Mouse (Mus musculus): ENCODE measurements around the gene Olfr961. TPM values are rescaled to one million over a fixed set of nuclear protein-coding genes. Genes with fewer than 3 reads are reported as not detected.

Gene Olfr961
- total RNA-seq, 2 experiments from 2014 or later, result not detected

- intact Hi-C loops (cut with DNase I), result no loop called here
- TF ChIP-seq CTCF (IDR thresholded peaks at IDR 0.05), result no peak
- no peak for DNase-seq
- H3K4me3 ChIP-seq, result no peak overlapping the region
- H3K27ac ChIP-seq, result no peak overlapping the region
Observed at GRCm38 (mm10) chr9:39654756-39655396, 10.0 kb downstream of the Olfr961 start.

GRCm38 (mm10) chr9:39666905-39667304, 22.0 kb downstream of the Olfr961 start, which contains the start of gene Olfr963:
Olfr963 (plus strand) TSS chr9:39667205.
- no peak within 1 kb of the TSS for H3K4me3 ChIP-seq
- DNase-seq, result no peak
- no peak for TF ChIP-seq CTCF (IDR thresholded peaks at IDR 0.05)
- intact Hi-C loops (cut with DNase I), result no loop called here
- H3K27ac ChIP-seq, result no peak within 1 kb of the TSS

- no peak for TF ChIP-seq CTCF (IDR thresholded peaks at IDR 0.05)
- Histone ChIP-seq H3K4me3 (no peak overlapping the region), H3K27ac (no peak overlapping the region)
- DNase-seq, result no peak
- intact Hi-C loops (cut with DNase I), result no loop called here
Observed at GRCm38 (mm10) chr9:39669723-39670122, 24.8 kb downstream of the Olfr961 start.

- Histone ChIP-seq H3K4me3 (no peak overlapping the region), H3K27ac (no peak overlapping the region)
- intact Hi-C loops (cut with DNase I), result no loop called here
- no peak for TF ChIP-seq CTCF (IDR thresholded peaks at IDR 0.05)
- DNase-seq, result no peak
Observed at GRCm38 (mm10) chr9:39674820-39675219, 29.9 kb downstream of the Olfr961 start.

- intact Hi-C loops (cut with DNase I), result no loop called here
- no peak overlapping the region for H3K27ac ChIP-seq
- no peak for DNase-seq
Observed at GRCm38 (mm10) chr9:39678557-39678956, 33.7 kb downstream of the Olfr961 start.

GRCm38 (mm10) chr9:39679280-39679679, 34.4 kb downstream of the Olfr961 start:
- Histone ChIP-seq H3K27ac (no peak overlapping the region), H3K4me3 (no peak overlapping the region)
- intact Hi-C loops (cut with DNase I), result no loop called here
- no peak for DNase-seq
- TF ChIP-seq CTCF (IDR thresholded peaks at IDR 0.05), result no peak

More at GRCm38 (mm10) chr9:39678557-39678956, 33.7 kb downstream of the Olfr961 start:
- no peak for TF ChIP-seq CTCF (IDR thresholded peaks at IDR 0.05)
- H3K4me3 ChIP-seq, result no peak overlapping the region

Other genes with a start within 250 kb of the Olfr961 start
- gene Olfr952, start 217.9 kb upstream of the Olfr961 start, total RNA-seq (2021), result not detected
- not detected for gene Olfr954, start 188.4 kb upstream of the Olfr961 start, total RNA-seq (2021)
- gene Olfr955, start 173.1 kb upstream of the Olfr961 start, total RNA-seq (2021), result not detected
- not detected for gene Olfr44, start 151.1 kb upstream of the Olfr961 start, total RNA-seq (2021)
- not detected for gene Olfr957, start 129.3 kb upstream of the Olfr961 start, total RNA-seq (2021)
- not detected for gene Olfr958, start 91.0 kb upstream of the Olfr961 start, total RNA-seq (2021)
- not detected for gene Olfr959, start 69.5 kb upstream of the Olfr961 start, total RNA-seq (2021)
- gene AW551984, start 40.7 kb upstream of the Olfr961 start, total RNA-seq (2021), result under 1 TPM; 0.26 to 0.67 TPM
- gene Olfr148, start 34.4 kb upstream of the Olfr961 start, total RNA-seq (2021), result not detected
- gene Olfr960, start 23.7 kb upstream of the Olfr961 start, total RNA-seq (2021), result not detected
- gene Olfr963, start 22.1 kb downstream of the Olfr961 start, total RNA-seq (2021), result not detected
- gene Olfr149, start 62.0 kb downstream of the Olfr961 start, total RNA-seq (2021), result not detected
- not detected for gene Olfr965, start 66.3 kb downstream of the Olfr961 start, total RNA-seq (2021)
- gene Olfr150, start 85.9 kb downstream of the Olfr961 start, total RNA-seq (2021), result not detected
- not detected for gene Olfr967, start 101.2 kb downstream of the Olfr961 start, total RNA-seq (2021)
- not detected for gene Olfr968, start 138.2 kb downstream of the Olfr961 start, total RNA-seq (2021)
- gene Olfr969, start 145.9 kb downstream of the Olfr961 start, total RNA-seq (2021), result not detected
- not detected for gene Olfr970, start 163.8 kb downstream of the Olfr961 start, total RNA-seq (2021)
- gene Olfr971, start 191.8 kb downstream of the Olfr961 start, total RNA-seq (2021), result not detected
- gene Olfr972, start 221.3 kb downstream of the Olfr961 start, total RNA-seq (2021), result not detected

Measured in gastrocnemius, adult 2 months (tissue).